Mouse (Mus musculus) cerebellum, adult 11-12 months (tissue): ENCODE measurements around the gene Rps26.
"Not testable (repeated sequence)": the region's sequence is repeated elsewhere in the genome, so short reads cannot be mapped to it uniquely, and the experiment has no call there.

ENCODE experiments used
- DNase-seq: peaks from one replicate; pipeline ENCODE4 v3.0.0; 2022

The Rps26 gene

DNA sequence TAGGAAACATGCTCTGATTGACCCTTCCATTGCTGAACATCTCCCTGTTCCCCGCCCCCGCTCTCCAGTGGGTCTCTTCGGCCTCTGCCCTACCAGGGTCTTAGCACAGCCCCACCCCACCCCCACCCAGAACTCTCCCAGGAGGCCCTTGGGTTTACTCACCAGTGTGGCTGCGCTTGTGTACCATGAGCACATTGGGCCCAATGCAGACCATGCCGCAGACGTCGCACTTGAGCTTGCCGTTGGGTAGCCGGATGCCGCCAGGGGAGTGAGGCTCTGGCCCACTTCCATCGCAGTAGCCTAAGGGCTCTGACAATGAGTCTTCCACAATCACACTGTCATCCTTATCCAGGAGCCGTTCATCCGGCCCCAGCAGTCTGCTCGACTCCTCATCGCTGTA lies 14.3 kb upstream of the Rps26 start:
- DNase-seq: no peak

DNA sequence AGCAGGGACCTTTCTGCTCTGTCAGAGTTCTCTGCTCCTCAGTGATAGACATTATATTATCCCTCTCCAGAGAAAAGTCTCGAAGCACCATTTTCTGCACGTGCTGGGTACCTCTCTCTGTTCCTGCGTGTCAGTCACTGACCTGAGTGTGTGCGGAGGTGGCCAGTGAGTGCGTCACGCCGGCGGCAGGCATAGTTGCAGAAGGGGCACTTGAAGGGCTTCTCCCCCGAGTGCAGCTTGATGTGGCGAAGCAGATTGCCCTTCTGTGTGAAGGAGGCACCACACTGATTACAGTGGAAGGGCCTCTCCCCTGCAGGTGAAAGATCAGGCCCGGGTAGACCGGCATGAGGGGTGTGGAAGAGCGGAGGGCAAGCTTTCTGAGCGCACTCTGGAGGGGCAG lies 13.5 kb upstream of the Rps26 start:
- DNase-seq: no peak

- DNase-seq: no peak
These were observed 10.5 kb upstream of the Rps26 start for GRCm38 (mm10) chr10:128637011-128637410.

GRCm38 (mm10) chr10:128636561-128636960 lies 10.0 kb upstream of the Rps26 start:
- DNase-seq: no peak

GRCm38 (mm10) chr10:128635697-128636096 lies 9.2 kb upstream of the Rps26 start:
- DNase-seq: no peak

DNA sequence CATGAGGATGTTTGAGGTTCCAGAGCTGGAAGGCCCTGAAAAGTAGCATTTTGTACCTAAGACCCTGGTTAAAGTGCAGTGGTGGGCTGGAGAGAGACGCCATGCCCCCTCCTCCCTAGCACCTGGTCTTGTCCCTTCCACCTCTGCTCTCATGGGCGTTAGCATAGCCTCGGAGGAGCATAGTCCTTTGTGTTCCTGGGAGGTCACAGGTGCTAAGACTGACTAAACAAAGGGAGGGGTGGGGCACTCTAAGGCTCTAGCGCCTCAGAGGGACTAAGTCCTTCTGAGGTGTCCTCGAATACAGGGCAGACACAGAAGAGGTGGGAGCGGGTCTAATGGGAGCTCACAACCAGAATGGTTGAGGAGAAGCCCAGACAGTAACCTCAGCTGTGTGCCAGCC lies 5.0 kb upstream of the Rps26 start:
- no peak for DNase-seq

GRCm38 (mm10) chr10:128630306-128630705 lies 3.8 kb upstream of the Rps26 start:
- not testable (repeated sequence) for DNase-seq

GRCm38 (mm10) chr10:128629746-128630145 lies 3.2 kb upstream of the Rps26 start:
- no peak for DNase-seq

DNA sequence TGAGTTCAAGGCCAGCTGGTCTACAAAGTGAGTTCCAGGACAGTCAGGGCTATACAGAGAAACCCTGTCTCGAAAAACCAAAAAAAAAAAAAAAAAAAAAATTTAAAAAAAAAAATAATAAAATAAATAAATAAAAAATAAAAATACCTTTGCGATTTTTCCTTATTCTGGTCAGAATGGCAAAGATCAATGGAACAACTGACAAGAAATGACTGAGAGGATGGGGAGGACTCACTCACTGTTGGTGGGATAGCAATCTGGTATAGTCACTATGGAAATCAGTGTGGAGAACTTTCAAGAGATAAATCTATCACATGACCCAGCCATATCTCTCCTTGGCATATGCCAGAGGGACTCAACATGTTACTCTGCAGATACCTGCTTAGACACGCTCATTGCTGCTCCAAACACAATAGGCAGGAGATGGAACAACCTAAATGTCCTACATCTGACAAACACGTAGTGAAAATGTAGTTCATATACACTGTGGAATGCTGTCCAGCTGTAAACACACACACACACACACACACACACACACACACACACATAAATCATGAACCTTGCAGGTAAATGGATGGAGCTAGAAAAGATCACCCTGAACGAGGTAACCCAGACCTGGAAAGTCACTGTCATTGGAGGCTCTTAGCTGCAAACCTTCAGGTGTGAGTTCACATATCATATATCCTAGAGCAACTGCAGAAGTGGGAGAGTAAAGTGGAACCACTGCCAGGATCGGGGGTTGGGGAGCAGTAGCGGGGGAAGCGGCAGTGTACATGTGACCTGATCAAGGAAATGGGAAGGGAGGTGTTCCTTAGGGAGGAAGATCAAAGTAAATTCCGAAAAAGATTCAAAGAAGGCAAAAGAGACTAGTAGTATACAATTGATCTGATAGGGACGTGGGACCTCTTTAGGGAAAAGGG lies 1.1 kb upstream of the Rps26 start:
- peak; percentile 58 for DNase-seq

DNA sequence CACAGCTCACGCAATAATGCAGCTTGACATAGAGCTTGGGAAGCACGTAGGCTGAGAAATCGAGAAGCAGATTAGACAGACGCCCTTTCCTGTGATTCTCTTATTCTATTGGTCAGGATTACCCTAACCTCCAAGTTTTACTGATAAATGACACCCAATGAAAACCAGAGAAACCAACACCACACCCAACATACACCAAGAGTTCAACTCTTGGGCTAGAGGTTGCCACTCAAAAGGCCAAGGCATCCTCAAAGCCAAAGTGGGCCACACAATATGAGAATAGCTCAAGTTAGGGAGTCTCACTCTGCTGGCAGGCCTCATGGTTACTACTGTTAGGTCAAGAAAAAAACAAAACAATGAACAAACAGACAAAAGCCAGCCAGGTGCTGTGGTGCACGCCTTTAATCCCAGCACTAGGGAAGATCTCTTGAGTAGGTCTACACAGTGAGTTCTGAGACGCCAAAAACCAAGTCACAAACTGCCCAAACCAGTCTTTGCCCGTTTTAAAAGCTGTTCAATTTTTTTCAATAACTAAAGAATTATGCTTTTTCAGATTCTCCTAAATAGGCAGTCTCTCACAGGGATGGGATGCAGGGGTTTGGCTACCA lies 1.2 kb downstream of the Rps26 start:
- DNase-seq: no peak

DNA sequence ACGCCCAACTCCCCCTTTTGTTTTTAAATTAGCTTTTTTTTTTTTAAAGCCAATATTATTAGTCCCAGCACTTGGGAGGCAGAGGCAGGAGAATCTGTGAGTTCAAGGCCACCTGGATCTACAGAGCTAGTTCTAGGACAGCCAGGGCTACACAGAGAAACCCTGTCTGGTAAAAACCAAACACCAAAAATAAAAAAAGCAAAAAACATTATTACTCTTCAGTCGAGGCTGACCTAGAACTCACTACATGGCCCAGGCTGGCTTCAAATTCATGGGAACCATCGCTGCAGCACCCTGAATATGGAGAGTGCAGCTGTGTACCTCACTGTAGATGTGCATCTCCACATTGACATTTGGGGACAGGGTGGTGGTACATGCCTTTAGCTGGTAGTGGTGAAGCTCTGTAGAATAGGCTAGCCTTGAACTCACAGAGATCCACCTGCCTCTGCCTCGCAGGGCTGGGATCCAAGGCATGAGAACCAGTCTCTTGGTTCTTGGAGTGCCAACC lies 3.4 kb downstream of the Rps26 start:
- DNase-seq: not testable (repeated sequence)

GRCm38 (mm10) chr10:128622702-128623101 lies 3.8 kb downstream of the Rps26 start:
- no peak for DNase-seq

- no peak for DNase-seq
These were observed 4.5 kb downstream of the Rps26 start for GRCm38 (mm10) chr10:128621986-128622520.

DNA sequence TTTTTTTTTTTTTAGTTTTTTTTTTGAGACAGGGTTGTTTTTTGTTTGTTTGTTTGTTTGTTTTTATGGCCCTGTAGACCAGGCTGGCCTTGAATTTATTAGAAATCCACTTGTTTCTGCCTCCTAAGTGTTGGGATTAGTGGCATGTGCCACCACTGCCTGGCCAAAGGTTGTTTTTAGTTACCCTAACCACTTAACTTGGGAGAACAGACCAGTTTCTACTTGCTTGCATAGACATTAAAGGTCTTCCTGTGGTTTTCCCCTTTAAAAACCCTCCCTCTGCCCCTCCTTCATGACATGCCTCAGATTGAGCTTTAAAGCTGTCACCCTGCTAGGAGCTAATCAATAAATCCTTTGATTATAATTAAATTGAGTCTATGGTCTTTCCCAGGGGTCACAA lies 6.3 kb downstream of the Rps26 start:
- no peak for DNase-seq

- DNase-seq: not testable (repeated sequence)
These were observed 7.4 kb downstream of the Rps26 start for GRCm38 (mm10) chr10:128619148-128619547.

GRCm38 (mm10) chr10:128618570-128618969 lies 8.0 kb downstream of the Rps26 start:
- DNase-seq: no peak

DNA sequence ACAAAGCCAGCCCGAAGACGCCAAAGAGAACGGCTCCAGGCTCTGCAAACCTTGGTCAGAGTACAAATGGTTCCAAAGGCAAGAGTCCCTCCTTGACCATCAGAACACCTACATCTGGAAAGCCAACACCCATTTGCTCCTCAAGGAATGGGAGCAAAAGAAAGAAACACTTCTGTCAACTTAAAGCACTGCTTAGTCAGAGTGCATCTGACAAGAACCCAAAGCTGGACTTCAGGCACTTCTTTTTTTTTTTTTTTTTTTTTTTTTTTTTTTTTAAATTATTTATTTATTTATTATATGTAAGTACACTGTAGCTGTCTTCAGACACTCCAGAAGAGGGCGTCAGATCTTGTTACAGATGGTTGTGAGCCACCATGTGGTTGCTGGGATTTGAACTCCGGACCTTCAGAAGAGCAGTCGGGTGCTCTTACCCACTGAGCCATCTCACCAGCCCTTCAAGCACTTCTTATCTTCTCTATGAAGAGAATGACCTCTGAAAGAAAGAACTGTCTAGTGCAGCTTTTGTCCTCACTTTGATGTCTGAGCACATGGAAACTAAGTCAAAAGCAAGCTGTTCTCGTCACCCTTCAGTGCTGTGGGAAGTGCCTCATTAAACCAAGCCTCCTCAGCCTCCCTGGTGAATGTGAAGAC lies 10.6 kb downstream of the Rps26 start:
- not testable (repeated sequence) for DNase-seq

DNA sequence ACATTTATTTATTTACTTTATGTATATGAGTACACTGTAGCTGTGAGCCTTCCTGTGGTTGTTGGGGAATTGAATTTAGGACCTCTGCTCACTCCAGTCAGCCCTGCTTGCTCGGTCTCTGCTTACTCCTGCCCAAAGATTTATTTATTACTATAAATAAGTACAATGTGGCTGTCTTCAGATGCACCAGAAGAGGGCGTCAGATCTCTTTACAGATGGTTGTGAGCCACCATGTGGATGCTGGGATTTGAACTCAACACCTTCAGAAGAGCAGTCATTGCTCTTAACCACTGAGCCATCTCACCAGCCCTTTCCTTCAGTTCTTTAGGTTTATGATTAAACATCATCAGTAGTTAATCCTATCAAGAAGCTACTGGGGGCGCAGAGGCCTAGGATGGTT lies 11.6 kb downstream of the Rps26 start:
- DNase-seq: no peak

DNA sequence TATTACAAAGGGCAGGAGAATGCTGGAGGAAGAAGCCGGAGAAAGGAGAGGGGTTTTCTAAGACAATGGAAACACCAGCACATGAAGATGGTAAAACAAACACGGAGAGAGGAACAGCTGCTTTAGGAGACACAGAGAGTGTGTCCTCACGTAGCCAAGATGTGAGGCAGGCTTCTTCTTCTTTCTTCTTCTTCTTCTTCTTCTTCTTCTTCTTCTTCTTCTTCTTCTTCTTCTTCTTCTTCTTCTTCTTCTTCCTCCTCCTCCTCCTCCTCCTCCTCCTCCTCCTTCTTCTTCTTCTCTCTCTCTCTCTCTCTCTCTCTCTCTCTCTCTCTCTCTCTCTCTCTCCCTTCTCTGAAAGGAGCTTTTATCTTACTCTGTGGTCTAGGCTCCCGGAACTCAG lies 12.7 kb downstream of the Rps26 start:
- not testable (repeated sequence) for DNase-seq

DNA sequence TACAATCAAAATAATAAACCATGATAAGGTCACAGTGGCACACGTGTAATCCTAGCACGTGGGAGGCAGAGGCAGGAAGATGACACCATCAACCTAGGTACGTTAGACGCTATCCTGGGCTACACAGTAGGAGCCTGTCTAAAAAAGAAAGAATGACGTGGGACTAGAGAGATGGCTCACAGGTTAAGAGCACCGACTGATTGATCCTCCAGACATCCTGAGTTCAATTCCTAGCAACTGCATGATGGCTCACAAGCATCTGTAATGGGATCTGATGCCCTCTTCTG lies 13.4 kb downstream of the Rps26 start:
- DNase-seq: no peak

GRCm38 (mm10) chr10:128612433-128613153 lies 14.0 kb downstream of the Rps26 start:
- peak; percentile 51 for DNase-seq

- no peak for DNase-seq
These were observed 20.1 kb downstream of the Rps26 start for GRCm38 (mm10) chr10:128606483-128606882.
